Mouse (Mus musculus) splenic B cell, adult 2 months (primary cell): Measurements from ENCODE around the gene Srbd1.

Experiments
- DNase-seq: peaks from one replicate; pipeline ENCODE4 v3.0.0-alpha.2; 2011; ENCODE audit warnings: low read depth, low spot score
- H3K27me3 ChIP-seq: 2 replicates; pipeline ENCODE4 v1.6.1; 2012; ENCODE audit warnings: mild to moderate bottlenecking, low read length, moderate library complexity, mixed read lengths; ENCODE audit not compliant: control insufficient read depth, poor library complexity, insufficient read depth, severe bottlenecking
- H3K36me3 ChIP-seq: 2 replicates; pipeline ENCODE4 v1.6.1; 2012; ENCODE audit warnings: mild to moderate bottlenecking, low read length, moderate library complexity, mixed read lengths; ENCODE audit not compliant: control insufficient read depth, poor library complexity, insufficient read depth, severe bottlenecking

Srbd1 gene

DNA sequence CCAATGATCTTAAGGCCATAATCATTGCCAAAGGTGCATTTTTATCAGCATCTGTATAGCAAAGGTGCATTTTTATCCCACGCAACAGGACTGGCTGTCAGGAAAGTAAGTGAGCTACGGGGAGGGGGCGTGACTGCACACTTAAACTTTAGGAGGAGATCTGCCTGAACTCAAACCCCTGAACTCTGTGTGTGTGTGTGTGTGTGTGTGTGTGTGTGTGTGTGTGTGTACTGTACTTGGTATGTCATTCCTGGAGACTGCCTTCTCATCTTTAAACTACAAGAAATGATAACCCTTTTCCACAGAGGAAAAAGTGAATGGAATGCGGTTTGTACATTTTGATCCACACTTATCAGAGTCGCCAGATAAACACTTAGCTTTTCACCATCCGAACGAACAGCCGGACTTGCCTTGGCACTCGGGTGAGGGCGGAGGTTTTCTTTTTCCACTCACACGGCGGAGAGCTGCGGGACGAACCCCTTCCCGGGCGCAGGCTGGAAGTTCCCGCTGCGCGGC, 21.1 kb upstream of the Srbd1 start:
- Histone ChIP-seq H3K36me3 (no peaks in the 10 kb centered on the region), H3K27me3 (no peaks in the 10 kb centered on the region)
- no peak for DNase-seq

DNA sequence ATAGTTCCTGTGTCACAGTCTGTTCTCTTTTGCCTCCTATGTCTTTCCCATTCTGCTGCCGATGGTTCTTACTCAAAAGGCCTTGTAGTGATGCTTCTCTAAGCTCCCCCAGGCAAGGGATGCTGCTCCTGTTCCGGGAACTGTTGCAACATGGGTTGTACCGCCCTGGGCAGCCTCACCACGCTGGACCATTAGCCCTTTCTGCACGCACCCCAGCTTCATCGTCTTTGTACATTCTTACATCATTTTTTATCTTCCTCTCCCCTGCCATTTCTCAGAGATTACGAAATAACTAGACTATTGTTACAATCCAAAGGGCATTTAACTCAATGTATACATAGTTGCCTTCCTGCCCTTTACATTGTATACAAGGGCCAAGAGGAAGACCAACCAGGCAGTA, 19.4 kb upstream of the Srbd1 start:
- no peak for DNase-seq
- Histone ChIP-seq H3K27me3 (no peaks in the 10 kb centered on the region), H3K36me3 (no peaks in the 10 kb centered on the region)

DNA sequence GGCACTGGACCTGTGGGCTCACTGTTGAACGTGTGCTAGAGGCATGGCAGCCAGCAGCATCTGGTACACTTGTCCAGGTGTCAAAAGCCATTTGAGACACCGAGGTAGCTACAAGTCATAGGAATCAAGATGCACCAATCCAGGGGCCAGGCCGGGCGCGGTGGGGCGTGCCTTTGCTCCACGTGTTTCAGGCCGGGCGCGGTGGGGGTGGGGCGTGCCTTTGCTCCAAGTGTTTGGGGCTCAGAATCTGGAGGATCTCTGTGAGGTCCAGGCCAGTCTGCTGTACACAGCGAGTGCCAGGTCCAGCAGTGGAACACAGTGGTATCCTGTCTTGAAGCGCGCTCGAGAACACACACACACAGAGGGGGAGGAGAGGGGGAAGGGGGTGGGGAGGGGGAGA, 17.7 kb upstream of the Srbd1 start:
- Histone ChIP-seq H3K36me3 (no peaks in the 10 kb centered on the region), H3K27me3 (no peaks in the 10 kb centered on the region)
- DNase-seq = no peak

DNA sequence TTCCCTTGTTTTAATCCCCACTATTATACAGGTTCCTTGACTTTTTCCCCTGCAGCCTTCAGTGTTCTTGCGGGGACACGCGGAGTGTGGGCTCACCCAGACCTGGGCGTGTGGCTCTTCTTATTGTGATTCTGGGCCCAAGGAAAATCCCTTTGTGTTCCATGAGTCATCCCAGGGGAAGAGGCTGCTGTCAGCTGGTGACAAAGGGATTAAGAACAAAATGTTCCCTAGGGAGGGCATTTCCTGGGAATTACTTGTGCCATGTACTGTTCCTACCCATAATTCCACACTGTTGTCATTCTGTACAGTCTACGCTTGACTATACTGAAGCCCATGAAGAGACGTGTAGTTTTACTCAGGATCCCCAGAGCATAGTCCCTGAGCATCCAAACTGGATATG, 12.0 kb upstream of the Srbd1 start:
- H3K27me3 ChIP-seq = no peaks in the 10 kb centered on the region; the same call in 1 of the 2 replicates
- no peak for DNase-seq
- H3K36me3 ChIP-seq = no peaks in the 10 kb centered on the region

DNA sequence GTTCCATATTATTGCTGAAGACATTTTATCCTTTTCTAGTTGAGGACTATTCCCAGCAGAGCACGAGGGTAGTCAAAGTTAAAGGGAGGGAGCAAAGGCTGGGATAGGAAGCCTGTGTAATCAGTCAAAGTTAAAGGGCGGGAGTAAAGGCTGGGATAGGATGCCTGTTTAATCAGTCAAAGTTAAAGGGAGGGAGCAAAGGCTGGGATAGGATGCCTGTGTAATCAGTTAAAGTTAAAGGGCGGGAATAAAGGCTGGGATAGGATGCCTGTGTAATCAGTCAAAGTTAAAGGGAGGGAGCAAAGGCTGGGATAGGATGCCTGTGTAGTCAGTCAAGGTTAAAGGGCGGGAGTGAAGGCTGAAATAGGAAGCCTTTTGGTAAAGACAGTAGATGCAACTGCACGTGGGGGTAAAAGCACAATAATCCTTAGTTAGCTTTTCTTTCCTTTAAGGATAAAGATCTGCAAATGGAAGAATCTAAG, 5.9 kb upstream of the Srbd1 start:
- Histone ChIP-seq H3K27me3 (no peaks in the 10 kb centered on the region; the same call in 1 of the 2 replicates), H3K36me3 (no peaks in the 10 kb centered on the region)
- DNase-seq = peak; percentile 71

DNA sequence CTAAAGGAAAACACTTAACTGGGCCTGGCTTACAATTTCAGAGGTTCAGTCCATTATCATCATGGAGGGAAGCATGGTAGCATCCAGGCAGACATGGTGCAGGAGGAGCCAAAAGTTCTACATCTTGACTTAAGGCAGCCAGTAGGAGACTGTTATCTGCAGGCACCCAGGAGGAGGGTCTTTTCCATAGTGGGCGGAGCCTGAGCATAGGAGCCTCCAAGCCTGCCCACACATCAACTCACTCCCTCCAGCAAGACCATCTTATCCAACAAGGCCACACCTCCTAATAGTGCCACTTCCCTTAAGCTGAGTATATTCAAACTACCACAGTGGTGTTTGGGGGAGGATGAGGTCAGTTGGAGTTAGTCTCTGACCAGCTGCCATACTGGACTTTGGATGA, 4.8 kb upstream of the Srbd1 start:
- Histone ChIP-seq H3K27me3 (no peaks in the 10 kb centered on the region; the same call in 1 of the 2 replicates), H3K36me3 (no peaks in the 10 kb centered on the region)
- no peak for DNase-seq

DNA sequence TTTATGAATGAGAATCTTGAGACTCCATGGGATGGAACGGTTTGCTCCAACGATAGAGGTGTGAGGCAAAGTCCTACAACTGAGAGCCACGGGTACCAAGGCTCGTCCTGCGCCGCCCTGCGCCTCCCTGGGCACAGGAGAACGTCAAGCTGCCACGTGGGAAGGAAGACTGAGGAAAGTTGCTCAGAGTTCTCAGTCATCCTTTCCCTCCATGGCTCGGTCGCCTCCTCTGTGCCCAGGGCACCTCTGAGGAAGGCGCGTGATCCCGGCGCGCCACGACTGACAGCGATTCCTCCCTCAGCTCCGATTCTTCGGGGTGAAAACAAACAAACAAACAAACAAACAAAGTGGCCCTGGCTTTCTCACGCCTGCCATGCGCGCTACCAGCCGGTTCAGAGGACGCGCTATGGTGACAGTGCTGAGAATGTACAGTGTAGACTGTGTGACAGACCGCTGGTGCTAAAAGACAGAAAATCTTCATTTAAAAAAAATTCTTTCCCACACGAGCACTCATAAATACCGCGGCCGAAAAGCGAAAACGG, 367 bp downstream of the Srbd1 start:
- H3K27me3 ChIP-seq = no peaks in the 10 kb centered on the region
- H3K36me3 ChIP-seq = no peaks in the 10 kb centered on the region
- no peak for DNase-seq

DNA sequence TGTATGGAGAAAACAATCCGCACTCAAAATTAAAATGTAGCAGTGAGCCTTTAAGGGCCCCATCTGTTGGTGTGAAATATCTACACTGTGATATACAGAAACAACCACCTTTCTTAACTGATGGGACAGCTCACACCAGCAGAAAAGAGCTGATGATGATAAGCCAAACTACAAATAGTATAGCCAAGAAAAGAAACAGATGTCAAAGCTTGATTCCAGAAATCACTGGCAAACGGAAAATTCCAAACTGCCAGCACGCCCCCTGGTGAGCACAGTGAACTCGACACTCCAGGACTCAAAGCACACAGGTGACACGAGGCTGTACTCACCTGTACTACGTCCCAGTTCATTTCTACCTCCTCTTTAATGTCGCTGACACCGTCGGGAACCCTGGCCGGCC, 9.1 kb downstream of the Srbd1 start:
- peaks cover 5% of the 10 kb centered on the region for H3K36me3 ChIP-seq
- no peak for DNase-seq
- H3K27me3 ChIP-seq = no peaks in the 10 kb centered on the region

DNA sequence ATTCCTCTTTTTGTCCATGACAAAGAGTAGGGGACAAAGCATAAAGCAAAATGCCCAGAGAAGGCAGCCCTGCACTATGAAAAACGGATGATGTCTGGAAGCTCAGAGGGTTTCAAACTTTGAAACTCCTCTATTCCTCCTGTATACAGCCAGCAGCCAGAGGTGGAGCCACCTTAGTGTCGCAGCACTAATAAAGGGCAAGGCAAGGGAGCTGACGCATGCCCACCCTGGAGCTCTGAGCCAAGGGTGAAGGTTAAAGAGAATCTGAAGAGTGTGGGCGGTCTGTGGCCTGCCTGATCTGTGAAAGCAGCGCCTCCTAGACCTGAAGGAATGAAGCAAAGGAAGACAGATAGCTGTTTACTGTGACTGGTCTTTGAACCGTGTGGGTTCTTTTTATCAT, 10.5 kb downstream of the Srbd1 start:
- Histone ChIP-seq H3K36me3 (peaks cover 5% of the 10 kb centered on the region), H3K27me3 (no peaks in the 10 kb centered on the region)
- no peak for DNase-seq

DNA sequence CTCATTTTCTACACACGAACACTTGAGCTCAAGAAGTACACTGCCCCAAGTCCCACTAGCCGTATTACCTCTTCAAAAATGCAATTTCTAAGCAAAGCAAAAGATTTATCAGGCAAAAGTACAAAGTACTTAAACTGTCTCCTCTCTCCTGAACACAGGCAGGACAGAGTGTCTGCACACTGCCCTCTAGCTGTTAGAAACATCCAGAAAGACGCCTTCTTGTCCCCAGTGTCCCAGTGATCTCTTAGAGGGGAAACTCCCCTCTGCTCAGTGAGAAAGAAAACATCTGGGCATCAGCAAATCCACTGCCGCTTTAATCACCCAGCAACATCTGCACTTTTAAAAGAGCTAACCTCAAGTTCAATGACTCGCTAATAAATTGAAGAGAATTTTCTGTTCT, 12.4 kb downstream of the Srbd1 start:
- DNase-seq = peak; percentile 16
- Histone ChIP-seq H3K36me3 (peaks cover 5% of the 10 kb centered on the region), H3K27me3 (no peaks in the 10 kb centered on the region)

DNA sequence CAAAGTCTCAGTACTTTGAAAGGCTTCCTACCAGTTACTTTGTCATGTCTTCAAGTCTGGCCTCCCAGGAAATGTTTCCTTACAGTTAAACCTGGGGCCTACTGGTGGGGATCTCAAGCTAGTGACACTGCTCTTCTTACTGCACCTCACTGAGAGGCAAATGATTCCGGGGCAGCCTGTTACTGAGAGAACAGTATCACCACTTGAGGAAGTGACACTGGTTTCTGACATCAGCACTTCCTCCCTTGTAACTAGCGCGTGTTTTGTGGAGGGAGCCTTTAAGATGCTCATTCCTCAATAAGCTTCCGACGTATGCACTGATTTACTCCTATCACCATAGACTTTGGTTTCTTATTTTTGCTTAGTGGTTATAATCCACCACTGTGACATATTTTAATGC, 16.8 kb downstream of the Srbd1 start:
- Histone ChIP-seq H3K27me3 (no peaks in the 10 kb centered on the region), H3K36me3 (peaks cover 2% of the 10 kb centered on the region)
- DNase-seq = peak; percentile 63

DNA sequence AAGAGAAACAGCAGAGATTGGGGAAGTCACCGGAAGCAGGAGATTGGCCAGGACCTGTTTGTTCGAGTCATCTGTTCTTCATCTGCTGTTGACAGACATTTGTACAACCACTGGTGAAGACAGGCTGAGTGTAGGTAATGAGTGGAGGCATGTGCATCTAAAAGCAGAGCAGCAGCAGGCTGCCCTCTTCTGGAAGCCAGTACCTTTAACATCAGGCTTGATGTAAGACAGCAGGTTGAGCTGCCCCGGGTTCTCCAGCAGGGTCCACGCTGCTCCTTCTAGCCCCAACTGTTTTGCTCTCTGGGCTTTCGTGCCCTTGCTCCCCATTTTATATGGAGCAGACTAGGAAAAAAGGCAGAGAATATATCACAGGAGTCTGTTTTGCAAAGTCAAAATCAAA, 19.1 kb downstream of the Srbd1 start:
- H3K36me3 ChIP-seq = peaks cover 2% of the 10 kb centered on the region
- H3K27me3 ChIP-seq = no peaks in the 10 kb centered on the region
- peak; percentile 5 for DNase-seq

DNA sequence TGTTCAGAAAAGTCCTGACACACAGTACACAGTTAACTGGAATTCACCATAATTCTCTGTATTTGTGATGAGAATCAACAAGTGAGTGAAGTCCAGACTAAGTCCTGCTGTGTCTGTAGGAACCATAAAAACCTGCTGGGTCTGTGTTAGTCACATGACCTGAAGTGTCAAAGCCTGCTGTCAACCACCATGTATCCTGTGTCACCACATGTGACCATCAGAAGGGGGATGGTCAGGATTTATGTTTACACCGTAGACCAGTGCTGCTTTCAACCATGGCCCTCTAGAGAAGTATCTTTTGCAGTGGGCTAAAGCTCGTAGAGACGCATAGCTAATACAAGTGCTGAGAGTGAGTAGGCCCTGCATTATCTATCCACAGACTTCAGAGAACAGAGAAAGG, 21.8 kb downstream of the Srbd1 start:
- Histone ChIP-seq H3K27me3 (no peaks in the 10 kb centered on the region), H3K36me3 (no peaks in the 10 kb centered on the region; the same call in 1 of the 2 replicates)
- peak; percentile 45 for DNase-seq

DNA sequence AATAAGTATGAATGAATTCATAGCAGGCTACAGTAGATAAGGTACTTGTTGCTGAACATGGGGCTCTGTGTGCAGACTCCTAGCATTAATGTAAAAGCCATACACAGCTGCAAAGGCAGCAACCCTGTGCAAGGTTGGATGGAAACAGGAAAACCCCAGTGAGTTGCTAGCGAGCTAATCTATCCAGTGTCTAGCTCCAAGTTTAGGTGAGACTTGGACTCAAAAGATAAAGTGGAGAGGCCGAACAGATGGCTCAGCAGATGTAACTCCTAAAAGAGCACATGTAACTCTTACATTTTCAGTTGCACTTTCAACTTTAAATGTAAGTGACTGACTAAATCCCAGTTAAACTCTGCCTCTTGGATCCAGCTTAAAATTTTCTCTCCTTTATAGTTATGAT, 48.1 kb downstream of the Srbd1 start:
- H3K36me3 ChIP-seq = peaks cover 3% of the 10 kb centered on the region; the same call in 1 of the 2 replicates
- no peaks in the 10 kb centered on the region for H3K27me3 ChIP-seq
- DNase-seq = no peak

DNA sequence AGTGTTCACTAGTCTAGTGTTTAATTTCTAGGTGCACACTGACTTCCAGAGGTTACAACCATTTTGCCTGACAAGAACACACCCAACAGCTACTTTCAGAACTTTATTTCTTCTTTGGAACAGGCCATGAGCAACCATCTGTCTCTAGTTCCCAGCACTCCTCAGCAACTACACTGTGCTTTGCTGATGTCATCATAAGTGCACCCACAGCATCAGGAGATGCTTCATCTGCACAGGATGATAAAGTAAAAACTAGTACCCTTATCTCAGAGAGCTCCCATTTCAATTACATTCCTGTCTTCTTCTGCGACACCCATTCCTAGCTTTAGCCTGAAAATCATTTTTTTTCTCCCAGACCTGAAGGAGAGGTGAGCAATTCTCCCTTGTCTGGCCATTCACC, 51.9 kb downstream of the Srbd1 start:
- peaks cover 2% of the 10 kb centered on the region; the same call in 1 of the 2 replicates for H3K36me3 ChIP-seq

DNA sequence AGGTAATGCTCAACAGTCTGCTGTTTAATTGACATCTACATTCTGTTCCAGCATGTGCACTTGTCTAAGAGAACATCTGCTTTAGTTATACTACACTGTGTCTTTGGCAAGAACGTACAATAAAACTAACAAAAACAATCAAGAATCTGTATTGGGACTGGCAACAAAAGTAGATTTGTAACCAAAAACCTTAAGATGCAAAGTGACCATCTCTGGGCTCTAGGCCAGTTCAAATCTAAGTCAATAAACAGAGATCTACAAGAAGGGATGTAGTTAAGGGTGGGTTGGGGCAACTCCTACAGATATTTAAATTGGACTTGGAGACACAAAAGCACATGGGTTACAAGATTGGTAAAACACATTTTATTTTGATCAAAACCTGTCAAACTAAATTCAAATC, 53.3 kb downstream of the Srbd1 start:
- no peak for DNase-seq
- no peaks in the 10 kb centered on the region for H3K27me3 ChIP-seq

More for the DNA sequence above, 51.9 kb downstream of the Srbd1 start:
- no peaks in the 10 kb centered on the region for H3K27me3 ChIP-seq
- DNase-seq = no peak

More for the DNA sequence above, 53.3 kb downstream of the Srbd1 start:
- no peaks in the 10 kb centered on the region; the same call in 1 of the 2 replicates for H3K36me3 ChIP-seq
